In the genomic region with DNA sequence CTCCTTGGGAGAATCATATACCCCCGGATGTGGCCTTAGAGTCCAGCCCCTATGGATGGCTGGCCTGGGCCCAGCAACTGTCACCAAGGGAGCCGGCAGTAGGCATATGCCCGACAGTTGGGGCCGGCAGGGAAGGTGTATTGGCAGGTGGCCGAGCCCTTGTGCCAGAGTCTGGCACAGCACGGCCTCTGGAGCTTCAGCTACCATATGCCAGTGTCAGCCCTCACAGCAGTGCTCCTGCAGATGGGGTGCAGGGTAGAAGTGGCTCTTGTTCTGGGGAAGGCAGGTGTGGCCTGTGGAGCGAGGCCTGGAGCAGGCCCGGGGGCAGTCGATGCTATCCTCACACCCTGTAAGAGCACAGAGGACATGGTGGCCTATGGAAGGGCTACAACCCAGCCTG, we compare ENCODE assay signal across 11 mouse cellular contexts. TPM values are rescaled to one million over a fixed set of nuclear protein-coding genes. Genes with fewer than 3 reads are reported as not detected.
A peak's percentile ranks its signal among the peaks of the same experiment; 100 is the strongest.
DNase-seq lines count a peak whose midpoint lies in the region; ATAC-seq lines count a peak whose summit lies in the region.
"Had no signal": no experiment of that assay in that cellular context is flagged by ENCODE, and none has a peak within 500 bp of the region (broad histone marks: within the 10 kb centered on the region; RNA-seq: fewer than 3 reads in every experiment).

No protein-coding gene starts in this region.

- no peak overlapping the region for H3K4me3 ChIP-seq in limb, embryonic 12.5 days (replicated peaks)
- H3K4me3 ChIP-seq in limb, embryonic 10.5 days = no peak overlapping the region
- no peak overlapping the region for H3K4me3 ChIP-seq in forebrain, embryonic 16.5 days (replicated peaks; ENCODE audit: low read length)
- no peak overlapping the region for H3K4me3 ChIP-seq in midbrain, embryonic 16.5 days (ENCODE audit: low read depth, low read length)
- H3K4me3 ChIP-seq: myocyte had no signal

- no peak for ATAC-seq in limb, embryonic 12.5 days (ENCODE audit: insufficient number of reproducible peaks, insufficient read depth, low FRiP score, low TSS enrichment, low read depth)
- ATAC-seq in forebrain, embryonic 16.5 days = peak; percentile 85
- ATAC-seq in midbrain, embryonic 16.5 days = peak; percentile 30; the same call in 1 of the 2 replicates
- ATAC-seq: lung, postnatal 0 days had no signal

- no peaks in the 10 kb centered on the region; the same call in 1 of the 2 replicates for H3K36me3 ChIP-seq in limb, embryonic 12.5 days
- no peaks in the 10 kb centered on the region for H3K36me3 ChIP-seq in limb, embryonic 10.5 days
- no peaks in the 10 kb centered on the region for H3K36me3 ChIP-seq in forebrain, embryonic 16.5 days (ENCODE audit: control insufficient read depth, insufficient read depth)
- H3K36me3 ChIP-seq in midbrain, embryonic 16.5 days (ENCODE audit: control insufficient read depth, insufficient read depth, low read length) = no peaks in the 10 kb centered on the region

- peak overlapping the region; percentile 0; the same call in 1 of the 2 replicates for H3K9ac ChIP-seq in limb, embryonic 12.5 days (replicated peaks)
- no peak overlapping the region for H3K9ac ChIP-seq in forebrain, embryonic 16.5 days (replicated peaks; ENCODE audit: low read depth, low read length)
- H3K9ac ChIP-seq in midbrain, embryonic 16.5 days (ENCODE audit: low read depth, low read length) = no peak overlapping the region

- H3K4me1 ChIP-seq in limb, embryonic 12.5 days (replicated peaks) = peaks cover 61% of the 10 kb centered on the region
- peaks cover 49% of the 10 kb centered on the region for H3K4me1 ChIP-seq in limb, embryonic 10.5 days
- H3K4me1 ChIP-seq in forebrain, embryonic 16.5 days (replicated peaks; ENCODE audit: control insufficient read depth, insufficient read depth, low read length) = peaks cover 47% of the 10 kb centered on the region
- no peaks in the 10 kb centered on the region; the same call in 1 of the 2 replicates for H3K4me1 ChIP-seq in midbrain, embryonic 16.5 days (ENCODE audit: control insufficient read depth, insufficient read depth, low read length)

- no peaks in the 10 kb centered on the region for H3K27me3 ChIP-seq in limb, embryonic 12.5 days
- H3K27me3 ChIP-seq in limb, embryonic 10.5 days (ENCODE audit: low read depth, poor library complexity, severe bottlenecking) = no peaks in the 10 kb centered on the region
- no peaks in the 10 kb centered on the region for H3K27me3 ChIP-seq in forebrain, embryonic 16.5 days (replicated peaks; ENCODE audit: control insufficient read depth, insufficient read depth, low read length)
- no peaks in the 10 kb centered on the region for H3K27me3 ChIP-seq in midbrain, embryonic 16.5 days (ENCODE audit: control insufficient read depth, insufficient read depth, low read depth, low read length)
- H3K27me3 ChIP-seq: CH12.LX had no signal

- H3K4me2 ChIP-seq in limb, embryonic 12.5 days = no peak overlapping the region
- H3K4me2 ChIP-seq in forebrain, embryonic 16.5 days (ENCODE audit: low read length) = no peak overlapping the region
- no peak overlapping the region for H3K4me2 ChIP-seq in midbrain, embryonic 16.5 days (ENCODE audit: low read length)

- WGBS in limb, embryonic 12.5 days = 91% methylated on average over 9 of the region's 9 CpGs
- WGBS in limb, embryonic 10.5 days = 92% methylated on average over 9 of the region's 9 CpGs
- WGBS in forebrain, embryonic 16.5 days = 50% methylated on average over 9 of the region's 9 CpGs
- WGBS in midbrain, embryonic 16.5 days = 63% methylated on average over 9 of the region's 9 CpGs

- DNase-seq in limb, embryonic 10.5 days (ENCODE audit: low spot score) = no peak
- peak; percentile 96 for DNase-seq in cerebellum, adult 8-10 months
- DNase-seq in kidney, postnatal 25 days = no peak
- no peak for DNase-seq in thymus, postnatal 14 days
- DNase-seq in spleen, postnatal 4 days (ENCODE audit: low spot score in 2 of 2) = no peak

- no peak overlapping the region for H3K27ac ChIP-seq in limb, embryonic 12.5 days
- no peak overlapping the region; the same call in 1 of the 2 replicates for H3K27ac ChIP-seq in limb, embryonic 10.5 days
- H3K27ac ChIP-seq in forebrain, embryonic 16.5 days (ENCODE audit: low read length) = peak overlapping the region; percentile 17; the same call in 1 of the 2 replicates
- no peak overlapping the region for H3K27ac ChIP-seq in midbrain, embryonic 16.5 days (ENCODE audit: low read length)

- no peaks in the 10 kb centered on the region for H3K9me3 ChIP-seq in limb, embryonic 12.5 days
- no peaks in the 10 kb centered on the region for H3K9me3 ChIP-seq in limb, embryonic 10.5 days (replicated peaks)
- H3K9me3 ChIP-seq in forebrain, embryonic 16.5 days (ENCODE audit: control insufficient read depth, low read length) = no peaks in the 10 kb centered on the region
- no peaks in the 10 kb centered on the region for H3K9me3 ChIP-seq in midbrain, embryonic 16.5 days (replicated peaks; ENCODE audit: control insufficient read depth, low read length, poor library complexity, severe bottlenecking)

RNA-seq across cellular contexts. Expression of a gene that starts 28.2 kb away (rescaled TPM):
- 140 and 159 TPM in 2 replicates for polyA plus RNA-seq in limb, embryonic 12.5 days (2016; fragmentation: Nextera tagmentation; extraction: Ambion mirVana)
- polyA plus RNA-seq in limb, embryonic 10.5 days (2016; fragmentation: Nextera tagmentation; extraction: Ambion mirVana) = 67.5 and 83.4 TPM in 2 replicates
- polyA plus RNA-seq in forebrain, embryonic 16.5 days (2015; fragmentation: Nextera tagmentation; extraction: Ambion mirVana) = 87.6 and 105 TPM in 2 replicates
- polyA plus RNA-seq in midbrain, embryonic 16.5 days (2015; fragmentation: Nextera tagmentation; extraction: Ambion mirVana) = 52.3 and 56.8 TPM in 2 replicates
